Mouse (Mus musculus) stomach, embryonic 14.5 days (tissue): Measurements from ENCODE around the gene Helz2. TPM values are rescaled to one million over a fixed set of nuclear protein-coding genes. Genes with fewer than 3 reads are reported as not detected.

ENCODE experiments used
- ATAC-seq: fragments of 200-750 bp; cut with Nextera tagmentation; 2 replicates; pipeline ENCODE4 v1.8.0; 2017; ENCODE audit warnings: low read depth, moderate TSS enrichment; ENCODE audit not compliant: insufficient number of reproducible peaks, insufficient read depth, low FRiP score
- H3K27ac ChIP-seq: fragments of 300-500 bp; sonication (generic); 2 replicates; pipeline ENCODE4 v1.5.1; 2014; ENCODE audit warnings: mild to moderate bottlenecking, low read length, moderate library complexity, mixed read lengths
- H3K27me3 ChIP-seq: fragments of 300-500 bp; sonication (generic); 2 replicates; pipeline ENCODE4 v1.6.1; 2014; ENCODE audit warnings: low read length, control low read depth, mixed read lengths; ENCODE audit not compliant: control insufficient read depth, insufficient read depth
- H3K36me3 ChIP-seq: fragments of 300-500 bp; sonication (generic); 2 replicates; pipeline ENCODE4 v1.6.1; 2014; ENCODE audit warnings: mild to moderate bottlenecking, control low read depth, low read length, moderate library complexity, mixed read lengths; ENCODE audit not compliant: control insufficient read depth, insufficient read depth
- H3K4me1 ChIP-seq: fragments of 300-500 bp; sonication (generic); 2 replicates; pipeline ENCODE4 v1.6.1; 2014; ENCODE audit warnings: low read length, control low read depth, mixed read lengths; ENCODE audit not compliant: control insufficient read depth, insufficient read depth
- H3K4me2 ChIP-seq: fragments of 300-500 bp; sonication (generic); replicated peaks from 2 replicates; pipeline ENCODE4 v1.6.1; 2014; ENCODE audit warnings: low read depth, low read length, control low read depth
- H3K4me3 ChIP-seq: fragments of 300-500 bp; sonication (generic); 2 replicates; pipeline ENCODE4 v1.5.1; 2014; ENCODE audit warnings: low read depth, low read length, control low read depth
- H3K9ac ChIP-seq: fragments of 300-500 bp; sonication (generic); replicated peaks from 2 replicates; pipeline ENCODE4 v1.6.1; 2014; ENCODE audit warnings: low read depth, mild to moderate bottlenecking, control low read depth, low read length, moderate library complexity, mixed read lengths
- H3K9me3 ChIP-seq: fragments of 300-500 bp; sonication (generic); 2 replicates; pipeline ENCODE4 v1.6.1; 2016; ENCODE audit warnings: low read depth, low read length, control low read depth; ENCODE audit not compliant: control insufficient read depth
- WGBS: fragments of 180-500 bp; shearing (Covaris S2); extraction: QIAGEN DNeasy Blood & Tissue Kit; methylation state at CpG from one replicate; pipeline ENCODE4 v1.1.7; 2014; 5-methylcytosine and 5-hydroxymethylcytosine counted together
- polyA plus RNA-seq: library from polyadenylated mRNA; unstranded; fragments of >200 nt; fragmentation: Nextera tagmentation; extraction: Ambion mirVana; gene quantifications from 2 replicates; pipeline ENCODE4 v1.2.1, GENCODE M21; 2014

Helz2 gene
- polyA plus RNA-seq, 1 experiment from 2014 or later, result 1.5 TPM

GRCm38 (mm10) chr2:181219538-181220216 is 22.1 kb downstream of the Helz2 start, which contains the start of gene Fndc11:
Gene Fndc11, plus strand, starts transcription at chr2:181220013.
- Histone ChIP-seq H3K27me3 (no peaks in the 10 kb centered on the region), H3K9ac (no peak within 1 kb of the TSS), H3K27ac (peak within 1 kb of the TSS; percentile 61; the same call in 1 of the 2 replicates), H3K4me2 (peak within 1 kb of the TSS; percentile 51), H3K4me3 (peak within 1 kb of the TSS; percentile 17), H3K4me1 (peaks cover 8% of the 10 kb centered on the region), H3K9me3 (no peaks in the 10 kb centered on the region), H3K36me3 (no peaks in the 10 kb centered on the region)
- ATAC-seq, result peak; percentile 96
- 1% methylated on average over 25 of the region's 25 CpGs for WGBS

DNA sequence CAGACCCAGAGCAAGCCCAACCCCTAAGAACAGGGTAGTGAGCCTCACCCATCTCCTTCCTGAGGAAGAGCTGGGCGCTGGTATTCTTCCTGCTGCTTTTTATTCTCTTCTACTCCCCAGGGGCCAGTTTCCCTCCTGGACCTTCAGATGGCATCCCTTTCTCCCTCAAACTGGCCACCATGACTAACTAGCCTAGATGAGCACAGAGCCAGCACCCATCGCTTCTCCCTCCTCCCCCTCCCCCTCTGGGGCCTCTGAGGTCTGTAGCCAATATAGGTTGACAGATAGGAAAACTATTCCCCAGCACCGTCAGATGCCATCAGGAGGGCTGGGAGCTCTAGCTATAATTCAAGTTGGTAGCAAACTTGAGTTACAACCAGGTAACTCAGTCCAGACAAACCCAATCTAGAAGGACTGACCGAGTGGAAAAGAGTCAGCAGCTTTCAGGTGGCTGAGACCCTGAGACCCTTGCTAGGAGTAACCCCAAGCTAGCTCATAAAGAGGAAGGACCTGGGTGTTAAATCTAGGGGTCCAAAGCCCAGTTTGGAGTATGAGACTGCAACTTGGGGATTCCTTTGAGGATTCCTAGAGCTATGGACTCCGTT is 22.8 kb downstream of the Helz2 start:
- no peak overlapping the region for H3K4me3 ChIP-seq

GRCm38 (mm10) chr2:181216037-181216436 is 25.8 kb downstream of the Helz2 start:
- H3K9ac ChIP-seq, result no peak overlapping the region
- no peak overlapping the region for H3K27ac ChIP-seq
- peaks cover 15% of the 10 kb centered on the region for H3K4me1 ChIP-seq
- no peak overlapping the region for H3K4me2 ChIP-seq
- WGBS, result 86% methylated on average over 6 of the region's 6 CpGs
- H3K4me3 ChIP-seq, result no peak overlapping the region
- no peaks in the 10 kb centered on the region for H3K9me3 ChIP-seq
- peaks cover 15% of the 10 kb centered on the region for H3K27me3 ChIP-seq
- ATAC-seq, result no peak
- H3K36me3 ChIP-seq, result no peaks in the 10 kb centered on the region

More for the DNA sequence above, 22.8 kb downstream of the Helz2 start:
- no peaks in the 10 kb centered on the region for H3K27me3 ChIP-seq
- peak overlapping the region; percentile 51; the same call in 1 of the 2 replicates for H3K4me2 ChIP-seq
- peak overlapping the region; percentile 61; the same call in 1 of the 2 replicates for H3K27ac ChIP-seq
- no peak overlapping the region for H3K9ac ChIP-seq
- peaks cover 8% of the 10 kb centered on the region for H3K4me1 ChIP-seq
- no peaks in the 10 kb centered on the region for H3K36me3 ChIP-seq
- ATAC-seq, result no peak
- H3K9me3 ChIP-seq, result no peaks in the 10 kb centered on the region
- 43% methylated on average over 5 of the region's 5 CpGs for WGBS

DNA sequence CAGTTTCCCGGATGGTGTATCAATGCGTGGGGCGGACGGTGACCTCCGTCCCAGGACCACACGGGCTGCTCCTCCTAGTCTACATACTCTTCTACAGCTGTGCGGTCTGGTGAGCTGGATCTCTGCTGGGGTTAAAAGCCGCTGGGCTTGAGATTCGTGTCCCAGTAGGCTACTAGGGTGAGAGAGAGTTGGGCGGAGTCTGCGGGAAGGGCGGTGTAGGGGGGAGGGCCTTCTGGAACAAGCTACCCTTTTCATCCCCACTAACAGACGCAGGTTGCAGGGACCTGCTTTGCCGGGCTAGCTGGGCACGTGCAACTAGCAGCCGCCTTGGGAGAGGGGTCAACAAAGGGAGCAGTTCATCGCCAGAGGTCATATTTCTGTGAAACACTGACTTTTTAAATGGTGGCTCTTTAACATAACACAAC is 28.8 kb downstream of the Helz2 start, which contains the start of gene Srms:
Gene Srms (minus strand): TSS at position 165 of the 425 bp plus-strand sequence.
- Histone ChIP-seq H3K27ac (no peak within 1 kb of the TSS), H3K27me3 (peaks cover 15% of the 10 kb centered on the region), H3K4me3 (peak within 1 kb of the TSS; percentile 20; the same call in 1 of the 2 replicates), H3K9me3 (no peaks in the 10 kb centered on the region), H3K9ac (no peak within 1 kb of the TSS), H3K4me1 (0 out of 2 replicates have a peak, but pooled peaks cover 6% of the 10 kb centered on the region), H3K36me3 (no peaks in the 10 kb centered on the region), H3K4me2 (peak within 1 kb of the TSS; percentile 57)
- 3% methylated on average over 17 of the region's 17 CpGs for WGBS
- peak; percentile 61; the same call in 1 of the 2 replicates for ATAC-seq

DNA sequence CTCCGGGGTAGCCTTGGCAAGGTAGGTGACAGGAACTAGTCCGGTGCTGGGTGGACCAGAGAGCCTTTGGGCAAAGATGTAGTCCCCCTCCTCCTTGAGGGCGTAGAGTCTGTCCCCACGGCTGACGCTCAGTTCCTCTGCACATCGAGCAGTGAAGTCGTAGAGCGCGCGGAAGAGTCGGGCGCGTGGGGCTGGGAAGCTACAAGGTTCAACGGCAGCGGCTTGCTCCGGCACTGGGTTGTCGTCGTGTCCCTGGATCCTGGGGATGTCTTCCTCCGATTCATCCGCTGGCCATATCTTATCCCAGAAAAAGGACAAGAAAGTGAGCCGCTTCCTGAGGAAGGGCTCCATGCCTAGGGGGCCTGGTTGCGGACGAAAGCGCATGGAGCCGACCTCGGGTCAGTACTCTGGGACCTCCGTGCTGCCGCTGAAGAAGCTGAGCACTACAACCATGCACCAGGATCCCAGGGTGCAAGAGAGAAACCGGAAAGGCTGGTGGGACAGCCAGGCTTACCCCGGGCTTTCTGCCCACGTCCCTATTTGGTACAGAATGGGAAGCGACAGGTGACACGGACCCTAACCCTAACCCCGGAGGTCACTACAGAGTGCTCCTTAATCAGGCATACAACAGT is 29.3 kb downstream of the Helz2 start:
- no peak for ATAC-seq
- no peak overlapping the region for H3K9ac ChIP-seq
- no peaks in the 10 kb centered on the region for H3K36me3 ChIP-seq
- peak overlapping the region; percentile 20; the same call in 1 of the 2 replicates for H3K4me3 ChIP-seq
- peaks cover 15% of the 10 kb centered on the region for H3K27me3 ChIP-seq
- 6% methylated on average over 34 of the region's 34 CpGs for WGBS
- peak overlapping the region; percentile 57 for H3K4me2 ChIP-seq
- H3K9me3 ChIP-seq, result no peaks in the 10 kb centered on the region
- H3K27ac ChIP-seq, result no peak overlapping the region
- 0 out of 2 replicates have a peak, but pooled peaks cover 6% of the 10 kb centered on the region for H3K4me1 ChIP-seq

DNA sequence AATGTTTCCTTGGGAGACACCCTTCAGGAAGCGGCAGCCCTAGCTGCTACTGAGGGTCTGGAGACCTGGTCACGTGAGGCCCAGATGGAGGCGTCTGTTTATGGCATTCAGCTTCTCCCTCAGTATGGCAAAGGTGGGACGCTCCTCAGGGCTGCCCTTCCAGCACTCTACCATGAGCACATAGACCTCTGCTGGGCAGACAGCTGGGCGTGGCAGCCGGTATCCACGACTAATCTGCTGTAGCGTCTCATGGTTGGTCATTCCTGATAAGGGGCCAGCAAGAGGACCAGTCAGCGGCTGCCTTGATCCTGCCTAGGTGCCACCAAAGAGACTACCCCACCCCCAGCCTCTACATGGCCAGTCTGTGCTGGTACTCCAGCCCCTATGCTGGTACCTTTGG is 35.7 kb downstream of the Helz2 start:
- Histone ChIP-seq H3K4me1 (no peaks in the 10 kb centered on the region), H3K36me3 (no peaks in the 10 kb centered on the region), H3K27me3 (0 out of 2 replicates have a peak, but pooled peaks cover under 1% of the 10 kb centered on the region), H3K9me3 (no peaks in the 10 kb centered on the region), H3K4me3 (no peak overlapping the region), H3K4me2 (no peak overlapping the region), H3K9ac (no peak overlapping the region), H3K27ac (no peak overlapping the region)
- peak; percentile 73; the same call in 1 of the 2 replicates for ATAC-seq
- 68% methylated on average over 9 of the region's 9 CpGs for WGBS

DNA sequence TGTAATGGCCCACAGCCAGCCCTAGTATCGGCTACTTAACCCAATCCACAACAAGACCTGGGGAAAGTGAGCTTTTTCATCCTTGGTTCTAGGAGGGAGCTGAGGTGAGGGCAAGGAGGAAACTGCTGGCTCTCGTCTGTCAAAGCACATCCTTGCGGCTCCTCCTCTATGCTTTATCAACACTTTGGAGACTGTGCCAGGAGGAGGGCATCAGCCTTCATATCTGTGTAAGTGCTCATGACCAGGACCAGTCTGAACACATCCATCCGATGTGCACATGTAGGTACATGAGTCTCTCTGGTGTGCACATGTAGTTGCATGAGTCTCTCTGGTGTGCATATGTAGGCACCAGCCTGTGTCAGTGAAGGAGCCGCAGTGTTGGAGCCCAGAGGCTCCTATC is 36.1 kb downstream of the Helz2 start:
- no peaks in the 10 kb centered on the region for H3K36me3 ChIP-seq
- H3K27ac ChIP-seq, result no peak overlapping the region
- no peaks in the 10 kb centered on the region for H3K27me3 ChIP-seq
- no peak for ATAC-seq
- 73% methylated on average over 5 of the region's 5 CpGs for WGBS
- H3K4me1 ChIP-seq, result no peaks in the 10 kb centered on the region
- H3K4me2 ChIP-seq, result no peak overlapping the region
- no peak overlapping the region for H3K4me3 ChIP-seq
- no peaks in the 10 kb centered on the region for H3K9me3 ChIP-seq
- H3K9ac ChIP-seq, result no peak overlapping the region

- Histone ChIP-seq H3K4me1 (no peaks in the 10 kb centered on the region), H3K27me3 (no peaks in the 10 kb centered on the region), H3K9ac (no peak overlapping the region), H3K4me3 (no peak overlapping the region), H3K36me3 (no peaks in the 10 kb centered on the region), H3K4me2 (no peak overlapping the region), H3K9me3 (no peaks in the 10 kb centered on the region), H3K27ac (no peak overlapping the region)
- no peak for ATAC-seq
- 68% methylated on average over 6 of the region's 6 CpGs for WGBS
These were observed 38.9 kb downstream of the Helz2 start for GRCm38 (mm10) chr2:181202886-181203285.
